Comparison of ENCODE assay signal across 10 mouse cellular contexts in the genomic region with DNA sequence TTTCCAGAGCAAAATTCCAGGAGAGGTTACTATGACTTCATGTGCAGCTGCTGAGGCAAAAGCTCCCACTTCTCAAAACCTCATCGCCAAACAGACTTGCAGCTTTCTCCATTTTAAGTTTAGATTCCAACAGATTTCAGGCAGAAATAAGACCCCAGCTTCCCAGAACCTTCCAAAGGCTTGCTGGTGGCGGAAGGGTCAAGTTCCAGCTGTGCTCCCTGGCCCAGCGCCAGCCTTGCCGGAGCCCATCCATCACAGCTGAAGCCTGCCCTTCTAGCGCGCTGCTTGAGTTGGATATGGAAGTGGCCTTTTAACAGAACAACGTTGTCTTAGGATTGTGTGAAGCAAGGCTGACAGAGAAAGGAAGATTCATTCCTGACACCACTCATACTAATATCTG.
A peak's percentile ranks its signal among the peaks of the same experiment; 100 is the strongest.
DNase-seq lines count a peak whose midpoint lies in the region; ATAC-seq and TF ChIP-seq lines count a peak whose summit lies in the region.
"Had no signal": no experiment of that assay in that cellular context is flagged by ENCODE, and none has a peak within 500 bp of the region (broad histone marks: within the 10 kb centered on the region; RNA-seq: fewer than 3 reads in every experiment).

No protein-coding gene starts in this region.

- TF ChIP-seq POLR2A in heart, adult 2 months (IDR thresholded peaks at IDR 0.05; ENCODE audit: insufficient read depth, low read depth, low read length): no peak

- DNase-seq in heart, adult 2 months: peak; percentile 27 to 46
- no peak for DNase-seq in heart, postnatal 25 days (ENCODE audit: low spot score)
- peak; percentile 74 for DNase-seq in embryo, embryonic 10.5 days (ENCODE audit: low spot score)
- DNase-seq in heart, postnatal 10 days: peak; percentile 62 to 68
- peak; percentile 77 for DNase-seq in limb, embryonic 11.5 days (ENCODE audit: low spot score)
- DNase-seq in thymus, postnatal 36 days: no peak
- DNase-seq in B cell, adult 2 months: no peak
- DNase-seq: liver, embryonic 13.5 days had no signal

- no peak for TF ChIP-seq CTCF in heart, adult 2 months (IDR thresholded peaks at IDR 0.05)

- no peak for TF ChIP-seq EP300 in heart, adult 2 months (IDR thresholded peaks at IDR 0.05; ENCODE audit: insufficient read depth, low read depth, low read length)

- H3K27ac ChIP-seq in heart, adult 2 months: no peak overlapping the region
- H3K27ac ChIP-seq in limb, embryonic 11.5 days (replicated peaks; ENCODE audit: low read depth, low read length): 0 out of 2 replicates have a peak overlapping the region, but pooled peaks have one; percentile 31
- H3K27ac ChIP-seq: embryonic facial prominence, embryonic 15.5 days; liver, embryonic 13.5 days had no signal

- no peak overlapping the region for H3K4me3 ChIP-seq in heart, adult 2 months
- H3K4me3 ChIP-seq in limb, embryonic 11.5 days (ENCODE audit: low read depth, low read length): no peak overlapping the region
- H3K4me3 ChIP-seq: embryonic facial prominence, embryonic 15.5 days; liver, embryonic 13.5 days had no signal

- H3K27me3 ChIP-seq in heart, adult 2 months (ENCODE audit: control insufficient read depth, insufficient read depth, low read length): no peaks in the 10 kb centered on the region
- H3K27me3 ChIP-seq in limb, embryonic 11.5 days (ENCODE audit: control insufficient read depth, insufficient read depth, low read length): no peaks in the 10 kb centered on the region
- H3K27me3 ChIP-seq: embryonic facial prominence, embryonic 15.5 days; liver, embryonic 13.5 days had no signal

- no peak for ATAC-seq in limb, embryonic 11.5 days (ENCODE audit: insufficient number of reproducible peaks, low FRiP score, low TSS enrichment, low read depth)
- ATAC-seq in activated CD4-positive, CD25-positive, alpha-beta regulatory T cell, adult 4 months: no peak

- H3K36me3 ChIP-seq in heart, adult 2 months (ENCODE audit: control insufficient read depth, insufficient read depth, low read length): no peaks in the 10 kb centered on the region
- H3K36me3 ChIP-seq in limb, embryonic 11.5 days (ENCODE audit: control insufficient read depth, insufficient read depth, low read length): no peaks in the 10 kb centered on the region
- H3K36me3 ChIP-seq: embryonic facial prominence, embryonic 15.5 days; liver, embryonic 13.5 days had no signal

- no peaks in the 10 kb centered on the region for H3K9me3 ChIP-seq in limb, embryonic 11.5 days (ENCODE audit: control insufficient read depth, low read length)
- H3K9me3 ChIP-seq: embryonic facial prominence, embryonic 15.5 days; liver, embryonic 13.5 days had no signal

- H3K4me2 ChIP-seq in limb, embryonic 11.5 days (ENCODE audit: low read depth, severe bottlenecking): no peak overlapping the region
- H3K4me2 ChIP-seq: embryonic facial prominence, embryonic 15.5 days; liver, embryonic 13.5 days had no signal

- peaks cover 2% of the 10 kb centered on the region; the same call in 1 of the 2 replicates for H3K4me1 ChIP-seq in heart, adult 2 months (ENCODE audit: control insufficient read depth, insufficient read depth, low read length)
- 0 out of 2 replicates have a peak, but pooled peaks cover 5% of the 10 kb centered on the region for H3K4me1 ChIP-seq in limb, embryonic 11.5 days (ENCODE audit: control insufficient read depth, insufficient read depth, low read length)
- H3K4me1 ChIP-seq: liver, embryonic 13.5 days had no signal

- WGBS in heart, adult 2 months: 16% methylated on average over 7 of the region's 7 CpGs
- WGBS in limb, embryonic 11.5 days: 8% methylated on average over 7 of the region's 7 CpGs

- H3K79me2 ChIP-seq in heart, adult 2 months (replicated peaks; ENCODE audit: control insufficient read depth, insufficient read depth, low read length): no peaks in the 10 kb centered on the region

- no peak overlapping the region for H3K9ac ChIP-seq in heart, adult 2 months (ENCODE audit: low read depth, low read length)
- no peak overlapping the region for H3K9ac ChIP-seq in limb, embryonic 11.5 days (ENCODE audit: low read length)
- H3K9ac ChIP-seq: embryonic facial prominence, embryonic 15.5 days; liver, embryonic 13.5 days had no signal

- intact Hi-C loops in heart, adult 2 months (cut with DNase I): no loop called here
- intact Hi-C loops in heart, postnatal 25 days (cut with DNase I): no loop called here
- intact Hi-C loops in heart, postnatal 10 days (cut with DNase I): no loop called here

Comparison
In these comparisons a context has a peak if more than half of its experiments do, and no peak if none do; other contexts are left out.
1. DNase-seq: peak in heart, adult 2 months (2 of 2), embryo, embryonic 10.5 days (single experiment), heart, postnatal 10 days (2 of 2) and limb, embryonic 11.5 days (single experiment); none in heart, postnatal 25 days (single experiment), thymus, postnatal 36 days (0 of 2) and B cell, adult 2 months (0 of 2).